Mouse (Mus musculus) adrenal gland, adult 2 months (tissue): ENCODE data around the gene Bhlhb9. TPM values are rescaled to one million over a fixed set of nuclear protein-coding genes. Genes with fewer than 3 reads are reported as not detected.

Experiments used
- DNase-seq: peaks from one replicate; pipeline ENCODE4 v3.0.0; 2021
- microRNA-seq, 2 experiments: library from miRNA; unstranded; fragments of <30 nt; microRNA quantifications; one replicate each; pipeline ENCODE4 v1.2.0; 2021
- polyA plus RNA-seq: library from polyadenylated mRNA; depleted of rRNA; stranded (reverse); fragments of >200 nt; gene quantifications from 2 replicates; pipeline ENCODE4 v1.2.3, GENCODE M21; 2012; rRNA removed
- total RNA-seq, 2 experiments: library from RNA; stranded (reverse); gene quantifications; 2 replicates each; pipeline ENCODE4 v1.2.3; 2021

Bhlhb9 gene
- total and polyA plus RNA-seq, 3 experiments: 2.2 to 24.2 (median 15.4) TPM

- peak; percentile 22 for DNase-seq
These were observed 88.8 kb downstream of the Bhlhb9 start for GRCm38 (mm10) chrX:135886234-135886585.

DNA sequence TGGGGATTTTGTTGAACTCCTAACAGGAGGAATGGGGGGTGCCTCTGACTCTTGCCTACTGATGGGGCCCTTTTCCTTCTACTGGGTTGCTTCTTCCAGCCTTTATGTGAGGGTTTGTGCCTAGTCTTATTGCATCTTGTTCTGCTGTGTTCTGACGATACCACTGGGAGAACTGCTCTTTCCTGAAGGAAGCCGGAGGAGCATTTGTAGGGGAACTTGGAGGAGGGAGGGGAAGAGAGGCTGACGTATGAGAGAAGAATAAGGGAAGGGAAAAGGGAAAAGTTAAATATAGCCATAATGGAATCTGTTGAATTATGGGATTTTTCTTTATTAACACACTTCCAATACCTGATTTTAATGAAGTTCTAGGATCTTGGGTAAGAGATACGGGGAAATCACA is 119.2 kb downstream of the Bhlhb9 start:
- no peak for DNase-seq

DNA sequence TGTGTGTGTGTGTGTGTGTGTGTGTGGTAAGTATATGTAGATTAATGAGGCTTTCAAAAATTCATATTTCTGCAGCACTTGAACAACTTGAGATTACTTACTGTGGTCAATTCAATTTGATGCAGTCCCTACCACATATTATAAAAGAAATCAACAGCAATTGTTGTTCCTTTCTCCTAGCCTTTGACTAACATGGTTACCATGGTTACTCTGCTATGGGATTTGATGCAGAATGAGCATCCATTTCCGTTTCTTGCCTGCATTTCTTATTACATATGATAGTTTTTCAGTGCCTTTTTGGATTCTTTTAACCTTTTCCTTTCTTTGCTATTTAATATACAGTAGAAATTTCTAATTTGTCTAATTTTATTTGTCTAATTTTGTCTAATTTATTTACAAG is 119.7 kb downstream of the Bhlhb9 start:
- no peak for DNase-seq

DNA sequence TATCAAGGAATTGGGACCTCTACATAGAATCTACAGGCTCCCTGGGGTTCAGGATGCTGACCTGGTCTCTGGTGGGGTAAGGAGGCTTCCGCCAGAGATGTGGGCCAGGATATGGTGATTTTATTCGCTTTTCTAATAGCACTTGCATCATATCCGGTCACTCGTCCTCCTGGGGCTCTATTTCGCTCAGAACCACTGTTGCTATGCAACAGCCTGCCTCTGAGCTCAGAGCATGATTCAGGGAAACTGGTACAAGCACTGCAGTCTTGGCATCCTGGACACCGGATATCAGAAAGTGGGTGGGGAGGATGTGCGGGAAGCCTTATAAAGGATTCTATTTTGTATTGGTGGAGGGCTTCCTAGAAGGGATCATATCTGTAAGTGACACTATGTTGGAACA is 124.8 kb downstream of the Bhlhb9 start:
- DNase-seq: no peak

- no peak for DNase-seq
These were observed 128.5 kb downstream of the Bhlhb9 start for GRCm38 (mm10) chrX:135925911-135926310.

DNA sequence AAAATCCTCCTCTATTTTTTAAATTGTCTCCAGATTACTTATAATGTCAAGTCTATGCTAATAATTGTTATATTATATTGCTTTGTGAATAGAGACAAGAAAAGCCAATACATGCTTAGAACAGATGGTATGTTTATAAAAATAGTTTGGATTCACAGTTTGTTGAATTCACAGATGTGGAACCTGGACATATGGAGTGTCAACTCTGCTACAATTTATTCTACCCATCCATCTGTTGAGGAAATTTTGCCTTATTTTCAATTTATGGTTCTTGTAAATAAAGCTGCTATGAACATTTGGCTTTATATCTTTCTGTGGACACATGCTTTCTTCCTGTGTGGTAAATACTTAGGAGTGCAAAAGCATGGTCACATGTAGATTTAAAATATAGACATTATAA is 131.2 kb downstream of the Bhlhb9 start:
- DNase-seq: no peak

DNA sequence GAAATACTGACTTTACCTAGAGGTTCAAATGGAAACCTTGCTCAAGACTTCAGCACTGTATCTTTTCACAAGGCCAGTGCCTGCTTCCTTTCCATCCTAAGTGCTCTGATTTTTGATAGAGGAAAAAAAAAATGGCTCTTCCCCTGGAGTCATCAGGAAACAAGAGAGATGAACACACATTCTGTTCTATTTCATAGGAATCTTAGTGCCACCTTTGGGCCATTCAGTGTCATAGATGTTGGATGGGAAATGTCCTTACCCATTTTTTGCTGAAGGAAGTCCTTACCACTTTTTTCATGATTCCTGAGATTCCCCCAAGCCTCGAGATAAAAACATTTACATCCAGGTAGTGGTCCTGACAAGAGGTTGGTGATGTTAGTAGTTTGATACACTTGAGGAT is 139.1 kb downstream of the Bhlhb9 start:
- no peak for DNase-seq

Small RNA genes within 50 kb of the gene (microRNA-seq; reads per million reads assigned to microRNA genes)
- 0 reads per million in 2 experiments for gene Mir1970

Other genes starting within 250 kb of the Bhlhb9 start
- not detected for gene Nxf7, start 198.8 kb upstream of the Bhlhb9 start, total RNA-seq
- gene Nxf7, start 198.8 kb upstream of the Bhlhb9 start, polyA plus RNA-seq: not detected in 2 replicates
- gene Prame, start 169.9 kb upstream of the Bhlhb9 start, total RNA-seq: not detected
- not detected in 2 replicates for gene Prame, start 169.9 kb upstream of the Bhlhb9 start, polyA plus RNA-seq
- gene Tcp11x2, start 103.8 kb upstream of the Bhlhb9 start, total RNA-seq: not detected
- not detected in 2 replicates for gene Tcp11x2, start 103.8 kb upstream of the Bhlhb9 start, polyA plus RNA-seq
- 1 to 10 TPM in 1 of 2 experiments, not detected in 1; 4.4 TPM for gene Tmsb15a, start 72.3 kb upstream of the Bhlhb9 start, total RNA-seq
- gene Tmsb15a, start 72.3 kb upstream of the Bhlhb9 start, polyA plus RNA-seq: not detected in 2 replicates
- gene Armcx5, start 54.9 kb upstream of the Bhlhb9 start, total RNA-seq: 10 to 100 TPM in 1 of 2 experiments, 1 to 10 TPM in 1; 9.8 to 24.1 TPM
- 0.38 and 0.57 TPM in 2 replicates for gene Armcx5, start 54.9 kb upstream of the Bhlhb9 start, polyA plus RNA-seq
- gene Gprasp1, start 54.9 kb upstream of the Bhlhb9 start, total RNA-seq: 100 to 1,000 TPM in 1 of 2 experiments, 10 to 100 TPM in 1; 66.2 to 130 TPM
- 28.7 and 38.8 TPM in 2 replicates for gene Gprasp1, start 54.9 kb upstream of the Bhlhb9 start, polyA plus RNA-seq
- 10 to 100 TPM; 21.9 to 30.6 TPM for gene Gprasp2, start 41.4 kb downstream of the Bhlhb9 start, total RNA-seq
- 10.2 and 21.5 TPM in 2 replicates for gene Gprasp2, start 41.4 kb downstream of the Bhlhb9 start, polyA plus RNA-seq
- 10 to 100 TPM; 28.6 to 97.9 TPM for gene Arxes2, start 196.2 kb downstream of the Bhlhb9 start, total RNA-seq
- 41.3 and 107 TPM in 2 replicates for gene Arxes2, start 196.2 kb downstream of the Bhlhb9 start, polyA plus RNA-seq
- 10 to 100 TPM in 1 of 2 experiments, 1 to 10 TPM in 1; 8.4 to 22.3 TPM for gene Arxes1, start 235.8 kb downstream of the Bhlhb9 start, total RNA-seq
- 13.0 and 31.9 TPM in 2 replicates for gene Arxes1, start 235.8 kb downstream of the Bhlhb9 start, polyA plus RNA-seq